Mouse (Mus musculus) urinary bladder, postnatal 36 days (tissue): ENCODE measurements around the gene Gpr176.
"Not testable (repeated sequence)": the region's sequence is repeated elsewhere in the genome, so short reads cannot be mapped to it uniquely, and the experiment has no call there.

Experiments
- DNase-seq, 2 experiments: peaks; one replicate each; pipeline ENCODE4 v3.0.0; 2022; ENCODE audit warnings: low spot score in 2 of 2, mixed read lengths in 1 of 2

The Gpr176 gene

DNA sequence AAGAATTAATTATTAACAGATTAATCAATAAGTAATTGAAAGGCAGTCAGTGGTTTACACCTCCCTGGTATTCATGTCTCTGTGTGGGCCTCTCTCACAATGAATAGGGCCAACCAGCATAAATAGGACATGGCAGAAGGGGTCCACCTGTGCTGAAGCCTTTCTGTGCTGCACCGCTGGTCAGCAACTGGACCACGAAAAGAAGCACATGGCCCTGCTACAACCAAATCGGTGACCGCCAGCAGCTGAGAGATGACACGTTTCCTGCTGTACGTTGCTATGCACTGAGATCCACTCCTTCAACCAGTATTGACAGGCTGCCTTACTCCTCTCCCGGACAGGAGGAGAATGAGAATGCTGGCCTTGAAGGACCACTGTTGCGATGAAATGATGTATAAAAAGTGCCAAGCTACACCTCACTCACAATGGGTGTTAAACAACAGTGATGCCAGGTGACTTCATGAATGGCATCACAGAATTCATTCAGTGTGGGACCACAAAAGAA lies 72.1 kb downstream of the Gpr176 start:
- DNase-seq, result no peak

DNA sequence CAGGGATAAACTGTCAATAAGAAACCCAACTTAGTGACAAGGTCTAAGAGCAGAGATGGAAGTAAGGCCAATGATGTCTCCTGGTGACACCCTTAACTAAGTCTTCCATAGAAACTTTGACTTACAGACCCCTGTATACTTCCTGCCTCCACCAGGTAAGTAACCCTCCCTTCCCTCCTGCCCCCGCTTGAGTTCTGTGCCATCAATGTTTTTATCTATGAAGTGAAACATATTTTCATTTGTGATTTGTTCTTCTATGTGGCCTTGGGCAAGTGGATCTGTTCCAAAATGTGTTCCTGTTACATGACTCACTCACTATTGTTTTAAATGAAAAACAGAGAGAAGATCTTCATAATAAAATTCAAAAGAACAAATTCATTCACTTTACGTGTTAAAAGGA lies 73.2 kb downstream of the Gpr176 start:
- no peak for DNase-seq

DNA sequence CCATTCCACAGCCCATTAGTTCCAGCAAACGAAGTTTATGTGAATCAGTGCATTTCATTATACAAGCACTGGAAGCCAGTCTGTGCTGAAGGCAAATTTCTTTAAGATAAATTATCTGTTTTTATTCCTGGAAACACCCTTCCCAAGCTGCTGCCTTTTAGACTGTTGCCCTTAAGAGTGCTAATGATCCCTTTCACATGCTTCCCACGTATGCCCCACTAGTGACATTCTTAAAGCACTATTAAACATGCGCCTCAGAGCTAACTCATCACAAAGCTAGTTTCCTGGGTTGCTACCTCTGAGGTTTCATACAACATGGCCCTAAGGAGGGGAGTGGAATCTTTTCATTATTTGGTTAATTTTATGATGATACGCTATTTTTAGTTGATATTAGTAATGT lies 74.6 kb downstream of the Gpr176 start:
- no peak for DNase-seq

DNA sequence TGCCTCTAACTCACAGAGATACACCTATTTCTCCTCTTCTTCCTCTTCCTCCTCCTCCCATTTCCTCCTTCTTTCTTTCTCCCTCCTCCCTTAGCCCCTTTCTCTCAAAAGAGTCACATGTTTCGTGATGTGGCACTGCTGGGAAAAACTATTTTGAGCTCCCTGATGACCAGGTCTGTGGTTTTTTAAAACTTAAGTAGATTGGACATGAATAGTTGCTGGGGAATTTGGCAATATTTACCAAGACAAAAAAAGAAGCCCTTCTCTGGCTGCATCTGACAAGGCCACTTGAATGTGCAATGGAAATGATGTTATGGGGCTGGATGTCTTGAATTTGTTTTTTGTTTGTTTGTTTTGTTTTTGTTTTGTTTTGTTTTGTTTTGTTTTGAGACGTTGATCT lies 75.3 kb downstream of the Gpr176 start:
- no peak for DNase-seq

DNA sequence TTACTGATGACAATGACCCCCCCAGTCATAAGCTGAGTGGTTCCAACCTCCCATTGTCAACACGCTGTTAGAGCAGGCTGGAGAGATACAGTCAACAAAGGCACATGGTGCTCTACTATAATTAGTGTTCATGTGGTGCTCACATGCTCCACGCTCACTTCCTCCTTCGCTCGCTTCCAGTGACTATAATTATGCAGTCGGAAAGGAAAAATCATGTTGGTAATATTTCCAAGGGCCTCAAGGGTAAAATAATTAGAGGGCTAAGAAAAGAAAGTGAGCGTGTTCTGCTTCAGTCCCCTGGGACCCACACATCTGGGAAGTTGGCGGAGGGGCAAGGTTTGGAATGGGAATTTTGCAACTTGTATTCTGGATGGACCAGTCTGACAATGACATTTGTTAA lies 77.7 kb downstream of the Gpr176 start:
- DNase-seq, result no peak

DNA sequence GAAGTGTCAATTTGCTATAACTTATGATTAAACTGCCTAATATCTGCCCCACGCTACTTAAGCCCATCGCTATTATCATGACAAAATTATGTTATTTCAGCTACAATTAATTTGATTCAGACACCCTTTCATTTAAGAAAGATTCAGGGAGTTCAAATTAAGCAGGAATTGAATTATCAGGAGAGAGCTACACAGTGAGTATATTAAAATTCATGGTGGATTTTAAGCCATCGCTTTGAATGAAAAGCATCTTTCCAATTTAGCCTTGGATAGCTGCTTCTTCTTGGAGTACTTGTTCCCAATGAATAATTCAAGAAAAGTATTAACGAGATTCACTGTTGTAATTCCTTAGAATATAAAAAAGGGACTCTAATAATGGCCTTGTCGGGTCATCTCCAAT lies 79.6 kb downstream of the Gpr176 start:
- DNase-seq, result no peak

DNA sequence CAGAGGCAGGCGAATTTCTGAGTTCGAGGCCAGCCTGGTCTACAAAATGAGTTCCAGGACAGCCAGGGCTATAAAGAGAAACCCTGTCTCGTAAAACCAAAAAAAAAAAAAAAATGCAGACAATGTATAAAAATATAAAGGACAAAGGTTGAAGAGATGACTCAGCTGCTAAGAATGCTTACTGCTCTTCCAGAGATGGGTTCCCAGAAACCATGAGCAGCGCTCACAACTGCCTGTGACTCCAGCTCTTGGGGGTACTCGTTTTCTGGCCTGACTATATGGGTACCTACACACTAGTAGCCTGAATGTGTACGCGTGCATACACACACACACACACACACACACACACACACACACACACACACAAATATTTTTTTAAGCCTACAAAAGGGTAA lies 84.2 kb downstream of the Gpr176 start:
- DNase-seq, result not testable (repeated sequence)

DNA sequence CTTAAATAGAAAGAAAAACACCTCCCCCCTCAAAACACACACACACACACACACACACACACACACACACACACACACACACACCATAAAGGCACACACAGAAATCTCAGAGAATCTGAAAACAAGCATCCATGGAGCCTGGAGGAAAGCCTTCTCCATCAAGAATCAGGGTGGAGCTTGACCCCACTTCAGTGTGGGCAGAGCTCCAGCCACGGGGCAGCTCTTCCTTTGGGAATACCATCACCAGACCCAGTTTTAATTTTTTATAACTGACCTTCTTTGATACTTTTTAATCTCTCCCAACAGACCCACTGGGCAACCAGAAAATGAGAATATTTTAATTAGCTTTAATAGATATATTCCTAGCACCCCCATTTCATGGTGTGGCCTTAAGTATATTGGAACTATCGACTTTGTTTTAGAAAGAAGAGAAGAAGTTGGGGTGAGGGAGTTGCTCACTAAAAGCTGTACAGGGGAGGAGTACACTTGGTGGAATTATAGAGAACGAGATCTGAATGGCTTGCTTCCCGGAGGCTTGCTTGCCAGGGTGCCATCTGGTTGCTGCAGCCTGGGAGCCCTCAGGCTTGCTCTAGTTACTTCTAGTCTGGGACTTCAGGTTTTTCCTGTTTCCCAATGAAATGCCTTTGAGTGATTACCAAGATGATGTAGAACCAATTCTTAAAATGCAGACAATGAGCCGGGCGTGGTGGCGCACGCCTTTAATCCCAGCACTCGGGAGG lies 84.7 kb downstream of the Gpr176 start:
- no peak for DNase-seq

DNA sequence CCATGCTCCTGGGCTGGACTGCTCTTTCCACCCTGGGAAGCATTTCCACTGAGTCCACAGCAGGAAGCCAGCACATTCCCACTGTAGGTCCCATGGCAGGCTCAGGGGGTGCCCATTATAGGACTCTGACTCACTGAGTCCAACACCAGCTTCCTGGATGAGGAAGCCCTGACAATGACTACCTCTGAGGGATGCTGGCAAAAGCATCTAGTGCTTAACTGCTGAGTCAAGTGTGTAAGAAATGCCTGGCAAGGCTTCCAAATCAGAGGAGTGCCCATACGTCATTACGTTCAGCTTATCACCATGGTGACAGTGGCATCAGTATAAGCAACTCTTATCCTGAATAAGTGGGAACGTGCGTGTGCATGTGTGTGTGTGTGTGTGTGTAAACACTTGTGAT lies 85.5 kb downstream of the Gpr176 start:
- DNase-seq, result no peak

DNA sequence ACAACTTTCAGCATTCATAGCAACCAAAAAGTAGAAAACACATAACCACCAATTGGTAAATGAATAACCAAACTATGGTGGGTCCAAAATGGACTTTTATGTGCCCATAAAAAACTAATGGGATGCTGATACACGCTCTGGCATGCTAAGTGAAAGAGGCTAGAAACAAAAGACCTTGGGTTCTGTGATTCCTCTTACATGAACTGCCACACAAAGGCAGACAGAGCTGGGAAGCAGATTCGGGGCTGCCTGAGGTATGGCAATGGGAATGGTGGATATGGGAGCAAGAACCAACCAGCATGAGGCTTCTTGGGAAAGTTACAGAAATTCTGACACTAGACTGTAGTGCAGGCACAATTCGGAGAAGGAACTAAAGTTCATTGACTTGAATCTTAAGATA lies 90.8 kb downstream of the Gpr176 start:
- DNase-seq, result no peak

DNA sequence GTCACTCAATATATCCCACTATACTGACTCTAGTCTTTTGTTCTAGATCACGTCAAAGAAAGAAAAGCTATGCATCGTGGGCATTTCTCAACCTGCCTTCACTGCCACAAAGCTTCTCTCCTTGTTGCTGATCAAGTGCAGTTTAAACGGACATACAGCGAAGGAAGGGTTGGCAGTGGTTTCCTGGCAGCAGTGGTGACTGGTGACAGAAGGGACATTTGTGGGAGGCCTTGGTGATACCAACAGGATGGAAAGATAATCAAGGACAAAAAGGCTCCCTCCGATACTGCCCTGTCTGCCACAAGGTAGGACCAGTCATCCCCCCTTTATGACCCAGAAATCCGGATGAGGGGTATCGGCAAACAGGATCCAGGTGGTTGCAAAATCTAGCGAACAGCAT lies 95.0 kb downstream of the Gpr176 start:
- no peak for DNase-seq

DNA sequence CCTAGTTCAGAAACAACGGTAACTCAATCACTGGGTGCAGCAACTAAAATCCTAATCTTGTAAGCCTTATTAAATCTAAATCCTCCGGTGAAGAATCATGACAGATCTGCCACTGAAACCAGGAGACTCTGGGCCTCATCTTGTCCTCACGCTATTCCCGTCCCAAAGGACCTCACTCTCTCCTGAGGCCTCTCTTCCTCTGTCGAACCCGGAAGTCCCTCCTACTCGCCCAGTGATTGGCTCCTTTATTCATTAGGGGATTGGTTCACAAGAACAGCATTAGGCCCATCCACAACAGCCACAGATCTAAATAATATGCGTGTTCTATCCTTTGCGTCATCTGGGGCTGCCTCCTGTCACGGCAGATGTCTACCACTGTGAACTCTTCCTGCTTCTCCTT lies 101.6 kb downstream of the Gpr176 start:
- DNase-seq, result no peak

DNA sequence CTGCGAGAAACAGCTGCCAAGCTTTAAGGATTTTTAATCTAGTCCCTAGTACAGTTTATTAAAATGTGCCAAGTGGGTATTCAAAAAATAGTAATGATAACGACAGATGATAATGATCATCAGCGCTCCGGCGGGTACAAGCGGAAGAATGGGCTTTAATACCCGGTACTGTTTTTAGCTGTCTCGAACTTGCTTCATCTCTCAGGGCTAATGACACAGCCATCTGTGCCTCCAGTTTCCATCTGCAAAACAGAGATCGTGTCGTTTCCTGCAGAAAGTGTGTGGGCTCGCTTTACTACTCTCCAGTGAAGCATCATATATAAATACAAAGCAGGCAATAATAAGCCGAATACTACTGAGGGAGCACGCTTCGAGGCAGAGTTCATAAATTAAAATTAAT lies 103.0 kb downstream of the Gpr176 start:
- no peak for DNase-seq

DNA sequence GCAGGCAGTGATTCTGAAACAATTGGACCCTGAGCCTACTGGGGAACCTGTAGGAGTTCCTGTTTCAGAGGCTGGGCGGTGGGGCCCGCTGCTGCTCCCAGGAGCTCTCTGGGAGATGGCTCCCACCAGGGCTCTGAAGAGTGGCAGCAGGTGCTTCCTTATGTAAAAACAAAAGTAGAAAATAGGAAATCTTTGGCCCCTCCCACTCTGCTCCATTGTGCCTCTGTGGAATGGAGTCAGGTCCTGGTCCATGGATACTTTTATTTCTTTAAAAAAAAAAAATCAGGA lies 109.4 kb downstream of the Gpr176 start:
- no peak for DNase-seq

DNA sequence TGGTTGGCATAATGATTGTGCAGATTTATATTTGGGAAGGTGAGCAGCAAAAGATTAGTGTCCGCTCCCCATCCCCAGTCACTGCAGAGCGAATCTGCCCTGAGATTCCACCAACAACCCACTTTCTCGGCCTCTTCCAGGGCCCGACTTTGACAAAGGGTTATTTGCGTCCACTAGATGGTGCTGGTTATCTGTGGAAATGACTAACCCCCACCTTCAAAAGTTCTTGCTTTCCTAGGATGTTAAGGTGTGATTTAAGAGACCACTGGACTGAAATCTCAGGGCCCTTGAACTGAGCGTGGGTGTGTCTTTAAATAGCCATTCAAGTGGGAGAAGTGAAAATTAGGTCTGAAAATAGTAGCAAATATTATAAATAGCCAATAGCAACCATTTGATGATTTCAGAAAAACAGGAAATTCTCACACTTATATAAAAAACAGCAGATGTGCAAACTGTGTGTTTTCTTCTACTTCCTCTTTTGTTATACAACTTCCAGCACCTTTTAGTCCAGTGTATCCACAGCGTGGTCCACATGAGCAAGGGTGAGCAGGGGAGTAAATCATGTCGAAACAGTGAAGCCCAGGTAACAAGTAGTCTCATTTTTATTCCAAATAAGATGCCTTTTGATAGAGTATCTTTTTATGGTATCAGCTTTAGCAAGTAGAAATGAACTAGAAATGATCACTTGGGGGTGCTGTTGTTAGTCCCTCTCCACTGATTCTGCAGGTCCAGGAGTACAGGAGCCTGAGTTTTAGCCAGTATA lies 109.9 kb downstream of the Gpr176 start:
- DNase-seq, result peak; percentile 14 to 15

DNA sequence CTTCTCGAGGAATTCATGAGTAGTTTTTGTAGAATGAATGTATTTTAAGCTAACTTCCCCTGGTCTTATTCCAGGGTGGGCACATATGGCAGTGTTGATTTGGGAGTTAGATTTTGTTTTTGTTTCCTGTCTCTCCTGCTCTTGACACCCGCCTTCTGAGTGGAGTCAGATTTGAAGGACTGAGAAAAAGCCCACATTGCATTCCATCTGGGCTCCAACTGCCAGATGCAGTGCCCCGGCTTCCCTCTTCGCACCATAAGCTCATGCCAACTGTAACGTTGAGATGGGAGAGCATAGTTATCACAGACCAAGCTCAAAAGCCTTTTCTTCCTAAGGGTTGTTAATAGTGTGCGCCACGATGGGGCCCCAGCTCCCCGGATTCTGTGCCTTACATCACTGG lies 110.5 kb downstream of the Gpr176 start:
- DNase-seq, result no peak

DNA sequence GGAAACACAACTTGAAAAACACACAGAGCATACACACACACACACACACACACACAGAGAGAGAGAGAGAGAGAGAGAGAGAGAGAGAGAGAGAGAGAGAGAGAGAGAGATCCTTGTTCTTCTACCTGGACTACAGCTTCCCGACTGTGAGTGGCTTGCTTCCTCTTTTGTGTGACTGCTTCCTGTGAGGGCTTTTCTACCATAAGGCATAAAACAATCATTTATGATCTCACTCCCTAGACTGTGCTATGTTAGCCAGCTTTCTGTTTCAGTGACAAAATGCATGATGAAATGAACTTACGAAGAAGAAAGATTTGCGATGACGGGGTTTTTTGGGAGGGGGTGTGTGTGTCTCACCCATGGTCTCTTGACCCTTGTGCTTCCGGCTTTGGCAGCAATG lies 113.5 kb downstream of the Gpr176 start:
- DNase-seq, result no peak

DNA sequence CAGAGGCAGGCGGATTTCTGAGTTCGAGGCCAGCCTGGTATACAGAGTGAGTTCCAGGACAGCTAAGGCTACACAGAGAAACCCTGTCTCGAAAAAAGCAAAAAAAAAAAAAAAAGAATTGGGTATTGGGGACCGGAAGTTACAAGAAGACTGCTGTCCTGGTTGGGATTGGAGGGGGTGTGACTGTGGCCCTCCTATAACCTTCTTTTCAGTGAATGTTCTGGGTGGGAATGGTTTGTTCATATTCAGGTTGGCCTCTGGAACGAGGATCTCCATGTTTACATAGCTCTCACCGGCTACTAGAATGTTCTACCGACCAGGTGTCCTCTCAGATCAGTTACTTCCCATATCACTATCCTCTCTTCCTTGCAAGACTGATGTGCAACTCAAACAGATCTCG lies 116.1 kb downstream of the Gpr176 start:
- no peak for DNase-seq

DNA sequence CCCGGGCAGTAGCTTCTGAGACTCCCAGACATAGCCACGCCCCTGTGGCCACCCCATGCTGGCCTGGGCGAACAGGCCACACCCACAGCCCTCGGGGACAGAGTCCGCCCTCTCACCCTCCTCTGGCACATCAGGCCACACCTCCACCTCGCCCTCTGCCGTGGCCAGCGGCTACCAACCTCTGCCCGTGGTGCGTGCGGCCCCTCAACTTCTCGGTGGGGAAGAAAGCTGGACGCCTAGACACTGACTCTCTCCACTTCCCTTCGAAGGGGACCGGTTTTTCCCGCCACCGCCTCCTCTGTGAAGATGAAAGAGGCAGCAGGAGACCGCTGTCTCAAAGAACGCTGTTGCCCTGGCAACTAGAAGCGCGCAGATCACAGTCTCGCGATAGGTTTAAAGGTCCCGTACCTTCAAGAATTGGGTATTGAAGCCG lies 116.6 kb downstream of the Gpr176 start, which contains the start of gene Fsip1:
Fsip1 (minus strand) TSS at position 346 of the 433 bp plus-strand sequence.
- DNase-seq, result peak; percentile 54 to 80

DNA sequence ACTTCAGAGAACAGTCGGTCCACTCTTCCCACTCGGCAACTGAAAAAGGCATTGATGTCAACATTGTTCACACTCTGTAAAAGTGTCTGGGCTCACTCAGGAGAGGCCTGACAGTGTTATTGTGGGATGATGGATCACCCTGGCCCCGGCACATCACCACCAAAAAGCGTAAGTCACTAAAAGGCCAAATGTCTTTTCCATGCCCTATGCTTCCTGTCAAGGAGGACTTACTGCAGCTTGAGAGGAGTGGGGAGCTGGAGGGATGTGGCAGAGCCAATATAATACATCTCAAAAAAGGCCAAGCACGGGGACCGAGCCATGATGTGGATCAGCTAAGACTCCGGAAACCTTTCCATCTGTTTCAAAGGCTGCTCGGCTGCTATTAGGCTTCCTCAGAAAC lies 118.7 kb downstream of the Gpr176 start:
- no peak for DNase-seq

DNA sequence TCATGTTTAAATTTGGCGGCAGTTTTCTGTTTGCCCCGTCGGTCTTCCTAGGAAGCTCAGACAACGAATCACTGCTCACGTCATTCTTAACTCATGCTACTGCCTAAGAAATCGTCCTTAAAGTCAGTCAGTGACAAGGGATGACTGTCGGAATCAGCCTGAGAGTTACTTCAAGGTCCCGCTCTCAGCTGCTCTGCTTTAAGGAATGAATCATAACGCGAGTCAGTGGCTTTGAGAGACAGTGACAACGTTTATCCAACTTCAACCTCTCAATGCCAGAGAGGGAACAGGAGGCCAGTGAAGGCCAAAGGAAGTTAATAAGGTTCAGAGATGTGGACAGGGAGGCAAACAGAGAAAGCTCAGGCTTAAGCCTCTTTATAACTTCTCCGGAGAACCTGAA lies 124.3 kb downstream of the Gpr176 start:
- DNase-seq, result no peak

DNA sequence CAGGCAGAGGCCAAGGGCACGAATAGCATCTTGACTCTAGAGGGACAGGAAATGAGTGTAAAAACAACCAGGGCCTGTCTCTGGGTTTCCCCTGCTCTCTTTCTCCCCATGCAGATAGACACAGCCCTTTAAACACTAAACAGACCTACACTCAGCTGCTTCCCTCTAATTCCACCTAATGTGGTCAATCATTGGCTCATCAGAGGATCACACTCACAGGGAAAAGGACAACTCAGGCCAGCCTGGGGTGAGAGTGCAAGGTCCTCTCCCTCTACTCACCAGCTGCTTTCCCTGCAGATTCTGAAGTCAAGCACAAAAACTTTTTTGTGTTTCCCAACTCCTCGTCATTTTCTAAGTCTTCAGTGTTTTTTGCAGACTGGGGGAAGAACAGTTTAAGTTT lies 125.2 kb downstream of the Gpr176 start:
- DNase-seq, result no peak

DNA sequence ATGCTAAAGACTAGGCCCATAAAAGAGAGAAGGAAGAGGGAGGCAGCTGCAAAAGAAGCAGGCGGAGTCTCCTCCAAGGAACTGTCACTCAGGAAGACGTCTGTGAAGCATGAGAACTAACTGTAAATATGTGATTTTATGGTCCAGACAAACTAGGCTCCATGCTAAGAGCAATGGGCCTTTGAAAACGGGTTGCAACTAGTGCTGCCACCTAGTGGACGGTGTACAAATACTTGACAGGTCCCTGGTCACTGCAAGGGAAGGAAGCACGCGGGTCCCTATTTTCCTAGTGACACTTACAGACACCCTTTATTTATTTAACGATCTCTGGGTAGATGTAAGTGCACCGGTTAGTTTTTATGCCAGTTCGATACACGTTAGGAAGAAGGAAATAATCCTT lies 127.3 kb downstream of the Gpr176 start:
- peak; percentile 45 to 75 for DNase-seq
